Mouse (Mus musculus) CD4-positive helper T cell, adult 2 months (primary cell): ENCODE measurements at regions not wholly inside any gene's neighbourhood (a gene's known extent, or its start where the extent isn't known, plus 50 kb on each side); places are given as distances from the start of the nearest gene placed in this dataset.

Experiments used
- DNase-seq: peaks from one replicate; pipeline ENCODE4 v3.0.0-alpha.2; 2012; ENCODE audit warnings: low read depth, missing footprints, low spot score

DNA sequence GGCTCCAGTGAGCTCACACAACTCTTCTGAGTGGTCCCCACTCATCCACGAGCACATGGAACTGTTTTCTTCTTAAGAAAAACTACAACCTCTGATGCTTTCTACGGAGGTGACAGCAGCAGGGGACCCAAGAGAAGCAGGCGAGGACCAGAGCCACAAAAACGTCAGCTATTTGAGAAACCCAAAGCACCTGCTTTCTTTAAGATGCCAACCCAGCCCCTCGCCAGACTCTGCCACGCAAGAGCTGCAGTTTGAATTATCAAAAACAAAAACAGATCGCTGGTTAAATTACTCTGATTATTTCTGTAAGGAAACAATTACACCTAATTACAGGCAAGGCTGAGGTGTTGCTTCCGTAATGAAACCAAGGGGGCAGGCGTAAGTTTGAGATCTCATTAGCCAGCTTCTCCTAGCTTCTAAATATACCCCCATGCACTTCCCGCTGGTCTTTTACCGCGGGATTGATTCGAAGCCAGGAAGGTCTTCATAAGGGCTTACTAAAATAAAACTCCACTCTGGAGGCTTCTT lies 614.1 kb downstream of the Pdcd6ip start:
- no peak for DNase-seq

- DNase-seq, result no peak
Measured at GRCm38 (mm10) chr9:113091881-113092280, 616.2 kb downstream of the Pdcd6ip start.

GRCm38 (mm10) chr9:113087786-113088185 lies 620.3 kb downstream of the Pdcd6ip start:
- no peak for DNase-seq

DNA sequence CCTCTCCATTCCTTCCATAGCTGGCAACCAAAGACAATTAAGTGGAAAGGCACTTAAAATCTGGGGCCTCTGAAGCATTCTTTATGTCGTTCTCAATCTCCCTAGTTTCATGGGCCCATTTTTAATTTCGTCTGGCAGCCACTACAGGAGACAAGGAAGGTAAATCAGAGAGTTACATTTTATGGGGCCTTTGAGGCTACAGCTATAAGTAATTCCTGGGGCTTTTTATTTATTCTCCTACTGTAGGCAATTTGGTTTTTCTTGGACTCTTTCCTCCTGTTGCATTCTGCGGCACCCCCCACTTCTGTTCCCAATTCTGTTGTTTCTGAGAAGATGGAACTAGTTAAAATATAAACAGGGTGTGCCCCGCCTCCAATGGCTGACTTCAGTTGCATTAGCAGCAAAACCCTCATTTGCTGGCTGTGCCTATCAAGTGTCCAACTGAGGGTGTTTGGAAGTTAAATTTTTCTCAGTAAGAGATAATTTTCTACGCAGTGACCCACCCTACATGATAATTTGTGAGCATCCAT lies 622.7 kb downstream of the Pdcd6ip start:
- DNase-seq, result no peak

DNA sequence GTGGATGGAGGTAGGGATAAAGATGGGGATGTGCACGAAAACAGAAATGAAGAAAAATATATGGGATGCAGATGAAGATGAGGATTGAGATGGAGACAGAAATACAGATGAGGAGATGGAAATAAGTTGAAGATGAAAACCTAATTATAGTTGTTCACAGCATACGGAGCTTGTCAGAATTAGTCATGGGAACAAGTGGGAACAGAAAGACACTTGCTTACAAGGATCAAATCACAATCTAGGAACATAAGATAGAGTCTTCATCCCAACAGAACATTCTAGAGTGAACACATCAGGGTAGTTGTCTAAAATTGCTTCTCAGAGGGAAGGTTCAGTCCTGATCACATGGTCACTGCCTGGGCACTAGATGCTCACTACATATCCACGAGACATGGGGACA lies 633.2 kb downstream of the Pdcd6ip start:
- no peak for DNase-seq

- DNase-seq, result no peak
Measured at GRCm38 (mm10) chr9:113057415-113057814, 650.6 kb downstream of the Pdcd6ip start.

DNA sequence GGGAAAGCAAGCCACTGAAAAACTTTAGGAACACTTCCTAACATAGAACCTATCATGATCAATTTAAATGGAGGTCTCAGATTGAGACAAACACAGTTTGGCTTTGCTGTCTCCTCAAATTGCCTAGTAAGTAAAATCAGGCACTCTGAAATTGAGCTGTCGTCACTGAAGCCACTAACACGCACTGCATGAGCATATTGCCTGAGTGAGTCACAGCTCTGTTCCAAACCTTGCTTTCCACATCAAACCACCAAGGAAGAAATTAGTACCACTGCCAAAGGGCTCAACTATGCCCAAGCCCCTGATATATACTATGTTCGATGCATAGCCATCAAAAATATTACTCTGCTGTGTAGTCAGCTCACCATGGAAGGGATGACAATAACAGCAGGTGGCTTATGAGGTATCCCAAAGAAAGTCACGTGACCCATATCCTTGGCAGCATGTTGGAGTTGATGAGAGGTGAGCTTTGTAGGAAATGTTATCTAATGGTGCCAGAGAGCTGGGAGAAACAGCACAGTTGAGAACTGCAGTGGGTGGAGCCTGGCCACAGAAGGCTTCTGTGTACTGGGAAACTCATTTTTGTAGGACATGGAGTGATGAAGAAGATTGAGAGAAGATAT lies 663.4 kb downstream of the Pdcd6ip start:
- DNase-seq, result no peak

DNA sequence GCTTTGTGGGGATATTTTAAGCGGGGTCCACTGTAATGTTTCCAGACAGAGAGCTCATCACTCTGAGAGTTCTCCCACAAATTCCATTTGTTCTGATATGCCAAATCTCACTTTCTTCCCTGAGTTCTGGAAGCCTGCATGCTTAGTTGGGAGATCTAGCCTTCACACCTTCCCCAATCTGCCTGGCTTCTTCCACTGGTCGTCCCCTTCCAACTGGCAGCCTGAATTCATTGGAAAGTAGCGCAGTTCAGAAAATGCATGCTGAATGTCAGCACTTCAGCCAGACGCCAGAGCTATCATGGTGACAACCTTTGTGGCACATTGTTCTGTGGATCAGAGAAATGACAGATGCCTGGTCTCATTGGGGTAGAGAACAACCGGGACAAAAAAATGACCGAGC lies 667.2 kb downstream of the Pdcd6ip start:
- no peak for DNase-seq

DNA sequence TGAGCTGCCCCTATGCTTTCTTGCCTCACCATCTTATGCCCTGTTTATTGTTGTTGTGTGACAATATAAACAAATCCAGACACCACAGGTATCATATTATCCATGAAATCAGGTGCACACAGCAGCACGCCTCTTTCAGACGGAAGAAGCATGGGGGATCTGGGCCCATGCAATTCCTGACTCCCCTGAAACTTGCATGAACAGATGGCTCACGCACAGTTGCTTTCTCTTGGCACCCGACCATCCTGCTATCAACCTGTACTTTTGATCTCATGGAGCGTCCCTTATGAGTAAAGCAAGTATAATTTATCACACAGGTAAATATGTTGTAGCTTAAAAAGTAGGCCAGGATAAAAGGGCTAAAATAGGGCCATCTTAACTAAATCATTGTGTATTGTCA lies 674.1 kb downstream of the Pdcd6ip start:
- no peak for DNase-seq

GRCm38 (mm10) chr9:113029091-113029490 lies 679.0 kb downstream of the Pdcd6ip start:
- no peak for DNase-seq

DNA sequence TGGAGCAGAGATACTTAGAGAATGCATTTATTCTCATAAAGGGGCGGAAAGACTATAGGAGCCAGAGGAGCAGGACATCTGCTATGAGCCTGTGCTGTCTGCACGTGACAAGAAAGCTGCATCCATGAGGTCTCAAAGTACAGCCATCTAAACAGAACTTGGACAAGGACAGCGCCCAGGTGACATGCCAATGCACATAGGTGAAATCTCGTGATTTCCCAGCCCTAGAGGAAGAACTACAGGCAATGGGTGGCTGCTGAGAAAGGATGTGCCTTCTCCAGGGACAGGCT lies 681.2 kb downstream of the Pdcd6ip start:
- DNase-seq, result no peak

GRCm38 (mm10) chr9:113026096-113026903 lies 681.8 kb downstream of the Pdcd6ip start:
- no peak for DNase-seq

DNA sequence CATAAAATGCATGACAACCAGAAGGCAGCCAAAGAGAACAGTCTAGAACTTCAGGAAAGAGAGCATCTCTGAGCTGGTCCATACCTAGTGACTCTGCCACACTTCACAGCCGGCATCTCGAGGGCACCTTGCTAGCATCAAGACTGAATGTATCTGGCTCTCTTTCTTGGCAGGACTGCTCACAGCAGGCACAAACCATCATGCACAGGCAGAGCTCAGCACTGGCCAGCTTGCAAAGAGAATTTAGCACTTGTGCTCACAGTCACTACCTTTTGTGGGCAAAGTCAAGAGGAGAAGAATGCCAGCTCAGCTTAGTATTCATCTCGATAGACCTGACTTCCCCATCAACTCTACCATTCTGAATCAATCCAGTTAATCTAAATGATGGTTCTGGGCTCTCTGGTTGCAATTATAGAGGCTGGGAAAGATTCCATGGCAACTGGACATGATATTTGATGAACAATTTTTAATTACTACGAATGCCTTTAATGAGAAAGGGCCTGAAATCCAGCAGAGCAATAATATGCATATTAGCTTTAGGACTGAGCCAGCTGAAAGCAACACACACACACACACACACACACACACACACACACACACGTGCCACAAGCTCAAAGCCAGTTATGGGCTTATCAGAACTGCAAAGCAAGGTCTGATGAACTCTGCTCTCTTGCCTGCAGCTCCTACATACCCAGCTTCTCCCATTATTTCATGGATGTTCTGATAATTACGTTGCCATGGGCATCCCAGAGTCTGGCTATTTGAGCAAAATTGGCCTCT lies 686.0 kb downstream of the Pdcd6ip start:
- no peak for DNase-seq

DNA sequence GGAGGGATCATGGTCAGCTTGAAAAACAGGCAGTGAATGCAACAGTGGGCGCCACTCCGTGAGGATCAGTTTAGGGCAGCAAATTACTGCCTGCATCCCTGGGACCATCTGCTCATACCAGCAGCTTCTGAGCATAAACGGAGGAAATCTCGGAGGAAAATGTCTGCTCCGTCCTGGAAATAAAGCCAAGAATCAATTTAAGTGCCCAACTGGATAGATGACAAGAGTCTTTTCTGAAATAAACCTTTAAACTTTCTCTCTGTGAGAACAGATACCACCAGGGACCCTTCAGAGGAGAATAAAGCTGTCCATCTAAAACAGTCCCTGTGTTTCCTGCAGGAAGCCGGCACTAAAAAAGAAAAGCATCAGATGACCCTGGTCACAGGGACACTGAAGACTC lies 688.5 kb downstream of the Pdcd6ip start:
- no peak for DNase-seq

GRCm38 (mm10) chr9:113008106-113008505 lies 700.0 kb downstream of the Pdcd6ip start:
- DNase-seq, result no peak

- DNase-seq, result no peak
Measured at GRCm38 (mm10) chr9:112996204-112996603, 711.9 kb downstream of the Pdcd6ip start.

DNA sequence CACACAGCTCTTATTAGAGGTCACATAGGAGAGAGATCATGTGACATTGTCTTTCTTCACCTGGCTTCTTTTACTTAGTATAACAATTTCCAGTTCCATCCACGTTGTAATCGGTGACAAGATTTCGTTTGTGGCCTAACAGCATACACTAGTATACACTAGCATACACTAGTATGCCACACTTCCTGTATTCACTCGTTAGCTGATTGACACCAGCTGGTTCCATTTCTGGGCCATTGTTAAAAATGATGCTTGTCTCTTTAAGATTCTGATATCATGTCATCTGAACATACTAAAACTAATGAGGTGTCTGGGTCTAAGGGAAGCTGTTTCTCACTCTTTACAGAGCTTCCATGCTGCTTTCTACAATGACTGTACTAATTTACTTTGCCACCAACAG lies 713.3 kb downstream of the Pdcd6ip start:
- no peak for DNase-seq

DNA sequence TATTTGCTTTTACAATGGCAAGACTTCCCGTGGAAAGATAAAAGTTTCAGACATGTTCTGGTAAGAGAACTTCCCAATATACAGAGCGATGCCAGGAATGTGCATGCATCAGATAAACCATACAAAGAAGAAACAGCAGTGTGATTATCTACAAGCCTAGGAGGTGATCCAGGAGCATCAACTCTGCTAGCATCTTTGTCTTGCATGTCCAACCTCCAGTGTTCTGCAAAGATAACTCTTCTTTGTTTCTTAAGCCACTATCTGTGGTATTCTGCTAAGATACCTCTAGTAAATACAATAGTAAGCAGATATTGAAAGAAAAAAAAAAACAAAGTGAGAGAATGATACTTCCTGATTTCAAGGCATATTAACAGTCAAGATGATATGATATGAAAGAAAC lies 714.4 kb downstream of the Pdcd6ip start:
- no peak for DNase-seq

DNA sequence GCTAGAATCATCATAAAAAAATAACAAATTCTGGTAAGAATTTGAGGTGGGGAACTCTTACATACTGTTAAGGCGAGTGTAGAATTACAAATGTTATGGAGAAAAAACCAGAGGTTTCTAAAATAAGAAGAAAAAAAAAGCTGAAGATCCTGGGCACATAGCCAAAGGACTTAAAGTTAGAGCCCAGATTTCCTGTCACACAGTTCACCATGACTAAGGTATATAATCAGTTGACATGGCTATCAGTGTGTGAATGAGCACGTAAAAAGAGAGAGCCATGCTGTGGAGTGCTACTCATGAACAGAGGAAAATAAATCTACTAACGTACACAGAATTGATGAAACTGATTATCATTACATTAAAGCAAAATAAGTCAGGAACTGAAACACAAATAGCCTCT lies 715.1 kb downstream of the Pdcd6ip start:
- no peak for DNase-seq

GRCm38 (mm10) chr9:112983353-112983752 lies 724.7 kb downstream of the Pdcd6ip start:
- DNase-seq, result no peak

- DNase-seq, result no peak
Measured at GRCm38 (mm10) chr9:112951567-112951966, 715.8 kb upstream of the Arpp21 start.

DNA sequence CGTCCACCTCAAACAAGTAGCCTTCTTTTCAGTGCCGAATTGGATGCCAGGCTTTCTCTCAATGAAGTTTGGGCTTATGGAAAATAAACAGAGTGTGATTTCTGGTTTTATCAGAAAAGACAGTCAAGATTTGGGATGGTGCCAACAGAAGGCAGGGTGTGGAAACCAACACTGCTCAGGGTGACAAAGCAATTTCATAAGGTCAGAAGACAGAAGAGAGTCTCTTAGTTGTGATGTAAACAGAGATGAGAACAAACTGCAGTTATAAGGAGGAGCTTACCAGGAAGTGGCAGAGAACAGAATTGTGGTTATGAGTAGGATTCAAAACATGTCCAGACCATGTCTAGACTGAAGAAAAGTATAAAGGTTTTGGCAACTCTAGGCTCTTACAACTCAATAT lies 714.3 kb upstream of the Arpp21 start:
- no peak for DNase-seq
